Mouse (Mus musculus): ENCODE data around the gene Prkaa1. TPM values are rescaled to one million over a fixed set of nuclear protein-coding genes. Genes with fewer than 3 reads are reported as not detected.
A peak's percentile ranks its signal among the peaks of the same experiment; 100 is the strongest.
"Not testable (repeated sequence)": the region's sequence is repeated elsewhere in the genome, so short reads cannot be mapped to it uniquely, and the experiment has no call there.

Gene Prkaa1
- polyA plus RNA-seq, 1 experiment from 2014 or later, result 14.8 TPM

DNA sequence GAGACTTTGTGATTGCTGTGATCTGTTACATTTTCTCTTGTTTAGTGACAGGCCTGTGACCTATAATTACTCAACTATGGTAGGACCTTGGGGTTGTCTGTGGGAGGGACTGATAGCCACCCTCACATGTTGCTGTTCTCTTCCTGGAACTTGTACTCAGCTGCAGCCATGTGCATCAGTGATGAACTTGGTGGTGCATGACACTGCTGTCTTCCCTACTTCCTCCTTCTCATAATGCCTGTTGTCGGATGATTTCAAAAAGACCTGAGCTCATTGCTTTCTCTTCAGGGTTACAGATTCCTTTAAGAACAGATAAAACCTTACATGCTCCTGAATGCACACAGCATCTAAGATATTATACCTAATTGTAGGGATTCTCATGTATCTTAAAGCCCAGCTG, 44.4 kb downstream of the Prkaa1 start:
- no peak overlapping the region for H3K27ac ChIP-seq

DNA sequence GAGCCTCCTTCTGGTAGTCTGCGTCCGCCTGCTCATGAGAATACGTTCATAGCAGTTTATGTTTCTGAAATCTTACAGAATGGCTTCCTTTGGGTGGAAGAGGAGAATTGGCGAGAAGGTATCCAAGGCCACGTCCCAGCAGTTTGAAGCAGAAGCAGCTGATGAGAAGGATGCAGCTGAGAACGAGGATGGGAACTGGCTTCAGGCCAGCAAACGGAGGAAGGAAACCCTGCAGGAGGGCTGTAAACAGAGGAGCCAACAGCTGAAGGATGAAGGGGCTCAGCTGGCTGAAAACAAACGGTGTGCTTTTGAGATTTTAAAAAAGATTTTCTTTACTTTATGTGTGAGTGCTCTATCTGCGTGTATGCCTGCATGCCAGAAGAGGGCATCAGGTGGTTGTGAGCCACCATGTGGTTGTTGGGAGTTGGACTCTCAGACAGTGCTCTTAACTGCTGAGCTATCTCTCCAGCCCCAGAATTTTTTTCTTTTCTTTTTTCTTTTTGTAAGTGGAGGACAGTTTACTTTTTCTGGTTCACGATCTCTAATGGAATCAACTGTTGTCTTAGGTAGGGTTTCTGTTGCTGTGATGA, 45.9 kb downstream of the Prkaa1 start:
- 78% methylated on average over 10 of the region's 10 CpGs for WGBS

More for the DNA sequence above, 44.4 kb downstream of the Prkaa1 start:
- Histone ChIP-seq H3K4me2 (no peak overlapping the region), H3K9me3 (no peaks in the 10 kb centered on the region), H3K9ac (no peak overlapping the region), H3K4me1 (peaks cover 20% of the 10 kb centered on the region), H3K4me3 (no peak overlapping the region), H3K27me3 (replicated peaks) (no peaks in the 10 kb centered on the region), H3K36me3 (replicated peaks) (0 out of 2 replicates have a peak, but pooled peaks cover 9% of the 10 kb centered on the region)
- ATAC-seq (replicated peaks), result no peak
- 91% methylated on average over 1 of the region's 1 CpGs for WGBS

DNA sequence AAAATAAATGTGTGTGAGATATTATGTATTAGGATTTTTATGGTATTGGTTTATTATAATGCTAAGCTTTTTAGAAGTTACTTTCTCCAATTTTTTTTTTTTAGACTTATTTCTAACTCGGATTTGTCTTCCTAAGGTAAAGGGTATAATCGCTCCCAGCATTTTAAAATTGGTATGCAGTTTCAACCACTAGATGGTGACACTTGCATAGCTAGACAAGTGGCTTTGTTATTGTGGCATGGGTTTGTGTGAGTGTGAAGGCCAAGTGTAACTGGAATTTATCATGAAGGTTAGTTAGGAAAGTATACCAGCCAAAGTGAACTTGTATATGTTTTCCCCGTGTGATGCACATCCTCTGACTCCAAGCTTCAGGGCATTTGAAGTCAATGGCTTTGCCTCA, 50.2 kb downstream of the Prkaa1 start:
- no peaks in the 10 kb centered on the region for H3K9me3 ChIP-seq
- no peak overlapping the region for H3K4me2 ChIP-seq
- WGBS, result 85% methylated on average over 3 of the region's 3 CpGs
- H3K27me3 ChIP-seq (replicated peaks), result no peaks in the 10 kb centered on the region
- 0 out of 2 replicates have a peak, but pooled peaks cover 9% of the 10 kb centered on the region for H3K36me3 ChIP-seq (replicated peaks)
- no peak overlapping the region for H3K4me3 ChIP-seq
- H3K27ac ChIP-seq, result no peak overlapping the region
- no peak overlapping the region for H3K9ac ChIP-seq
- ATAC-seq (replicated peaks), result 0 out of 2 replicates have a peak, but pooled peaks have one; percentile 12
- no peaks in the 10 kb centered on the region for H3K4me1 ChIP-seq

More for the DNA sequence above, 45.9 kb downstream of the Prkaa1 start:
- peaks cover 11% of the 10 kb centered on the region for H3K4me1 ChIP-seq
- no peak overlapping the region for H3K27ac ChIP-seq
- 0 out of 2 replicates have a peak, but pooled peaks cover 9% of the 10 kb centered on the region for H3K36me3 ChIP-seq (replicated peaks)
- no peaks in the 10 kb centered on the region for H3K27me3 ChIP-seq (replicated peaks)
- ATAC-seq (replicated peaks), result no peak
- H3K9me3 ChIP-seq, result no peaks in the 10 kb centered on the region
- no peak overlapping the region for H3K9ac ChIP-seq
- H3K4me3 ChIP-seq, result no peak overlapping the region
- H3K4me2 ChIP-seq, result no peak overlapping the region

DNA sequence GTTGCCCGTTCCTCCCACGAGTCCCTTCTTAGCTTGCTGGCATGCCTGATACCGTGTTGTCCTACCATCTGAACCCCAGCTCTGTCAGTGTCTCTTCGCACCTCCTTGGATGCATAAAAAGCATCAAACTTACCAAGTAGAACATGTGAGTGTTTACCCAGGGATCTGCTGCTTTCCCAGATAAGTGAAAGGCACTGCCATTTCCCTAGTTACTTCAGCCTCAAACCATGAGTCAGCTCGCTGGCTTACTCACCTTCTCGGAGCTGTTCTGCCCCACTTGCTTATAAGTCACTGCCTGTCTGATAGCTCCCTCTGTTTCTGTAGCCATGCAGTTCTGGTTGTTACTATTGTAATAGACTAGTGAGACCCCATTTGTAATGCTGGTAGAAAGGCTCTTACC, 50.8 kb downstream of the Prkaa1 start:
- H3K4me1 ChIP-seq, result no peaks in the 10 kb centered on the region
- no peak overlapping the region for H3K4me3 ChIP-seq
- H3K36me3 ChIP-seq (replicated peaks), result 0 out of 2 replicates have a peak, but pooled peaks cover 9% of the 10 kb centered on the region
- no peaks in the 10 kb centered on the region for H3K9me3 ChIP-seq
- whole genome bisulfite sequencing, result 92% methylated on average over 6 of the region's 6 CpGs
- H3K4me2 ChIP-seq, result no peak overlapping the region
- H3K9ac ChIP-seq, result no peak overlapping the region
- H3K27ac ChIP-seq, result no peak overlapping the region
- no peak for ATAC-seq (replicated peaks)
- no peaks in the 10 kb centered on the region for H3K27me3 ChIP-seq (replicated peaks)

DNA sequence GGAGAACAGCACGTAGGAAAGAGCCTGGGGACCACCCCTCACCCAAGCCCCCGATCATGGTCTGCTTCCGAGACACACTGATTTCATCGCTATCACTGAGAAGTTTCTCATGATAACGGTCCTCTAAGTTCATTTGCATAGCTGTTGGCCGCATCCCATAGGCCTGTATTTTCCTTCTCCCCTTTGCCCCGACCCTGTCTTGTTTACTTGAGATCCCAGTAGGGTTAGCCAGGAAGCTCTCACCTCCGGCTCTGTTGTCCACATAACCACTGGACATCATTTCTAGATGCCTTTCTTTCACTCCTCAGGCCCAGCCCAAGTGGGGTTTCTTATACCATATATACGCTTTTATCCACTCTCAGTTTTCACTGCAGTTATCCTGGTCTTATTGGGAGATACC, 51.3 kb downstream of the Prkaa1 start:
- Histone ChIP-seq H3K9me3 (no peaks in the 10 kb centered on the region), H3K27ac (no peak overlapping the region), H3K4me2 (no peak overlapping the region), H3K27me3 (replicated peaks) (no peaks in the 10 kb centered on the region), H3K9ac (no peak overlapping the region), H3K4me3 (no peak overlapping the region), H3K36me3 (replicated peaks) (0 out of 2 replicates have a peak, but pooled peaks cover 9% of the 10 kb centered on the region), H3K4me1 (no peaks in the 10 kb centered on the region)
- 93% methylated on average over 9 of the region's 9 CpGs for WGBS
- no peak for ATAC-seq (replicated peaks)

DNA sequence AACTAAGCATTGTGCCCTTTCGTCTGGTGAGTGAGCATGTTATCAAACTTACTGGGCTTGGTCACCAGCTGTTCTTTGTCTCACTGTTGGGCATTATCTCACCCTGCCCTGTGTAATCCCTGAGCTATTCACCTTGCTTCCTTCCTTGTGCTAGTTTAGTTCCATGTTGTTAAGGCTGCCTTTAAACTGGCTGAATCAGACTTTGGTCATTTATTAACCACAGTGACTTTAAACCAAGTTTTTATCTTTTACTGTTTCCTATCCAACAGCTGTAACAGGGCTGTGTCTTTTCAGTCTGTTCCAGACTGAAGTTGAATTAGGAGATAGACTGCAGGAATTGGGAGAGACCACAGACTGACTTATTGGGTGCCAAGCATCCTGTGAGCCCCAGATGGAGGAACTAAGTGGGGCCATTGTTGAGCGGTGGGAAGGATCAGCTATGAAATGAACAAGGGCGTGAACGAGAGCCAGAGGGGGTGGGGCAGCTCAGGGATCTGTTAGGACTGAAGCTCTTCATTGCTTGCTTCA, 52.4 kb downstream of the Prkaa1 start:
- ATAC-seq (replicated peaks), result no peak
- Histone ChIP-seq H3K4me3 (no peak overlapping the region), H3K36me3 (replicated peaks) (0 out of 2 replicates have a peak, but pooled peaks cover 1% of the 10 kb centered on the region), H3K4me1 (no peaks in the 10 kb centered on the region), H3K9me3 (no peaks in the 10 kb centered on the region), H3K4me2 (no peak overlapping the region), H3K9ac (no peak overlapping the region), H3K27ac (no peak overlapping the region), H3K27me3 (replicated peaks) (no peaks in the 10 kb centered on the region)
- 69% methylated on average over 4 of the region's 4 CpGs for WGBS

DNA sequence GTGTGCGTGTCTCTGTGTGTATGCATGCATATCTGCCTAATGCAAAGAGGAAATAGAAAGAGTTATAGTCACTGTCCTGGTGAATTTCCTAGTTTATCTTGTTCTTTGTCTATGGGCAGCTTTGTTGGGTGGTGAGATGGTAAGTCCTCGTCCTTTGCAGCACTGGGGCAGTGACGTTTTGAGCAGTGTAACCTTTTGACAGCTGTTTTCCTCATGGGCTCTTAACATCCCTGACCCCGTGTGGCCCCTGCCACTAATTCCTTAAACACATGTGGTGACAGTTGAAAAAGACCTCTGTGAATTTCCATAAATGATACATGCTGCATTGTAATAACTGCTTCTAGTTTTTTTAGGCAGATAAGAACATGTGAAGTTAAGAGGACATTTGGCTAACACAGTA, 53.0 kb downstream of the Prkaa1 start:
- WGBS, result 79% methylated on average over 4 of the region's 4 CpGs
- H3K4me1 ChIP-seq, result no peaks in the 10 kb centered on the region
- H3K4me2 ChIP-seq, result no peak overlapping the region
- H3K9me3 ChIP-seq, result no peaks in the 10 kb centered on the region
- H3K27me3 ChIP-seq (replicated peaks), result no peaks in the 10 kb centered on the region
- no peak overlapping the region for H3K9ac ChIP-seq
- no peak for ATAC-seq (replicated peaks)
- H3K27ac ChIP-seq, result no peak overlapping the region
- no peak overlapping the region for H3K4me3 ChIP-seq
- H3K36me3 ChIP-seq (replicated peaks), result no peaks in the 10 kb centered on the region

DNA sequence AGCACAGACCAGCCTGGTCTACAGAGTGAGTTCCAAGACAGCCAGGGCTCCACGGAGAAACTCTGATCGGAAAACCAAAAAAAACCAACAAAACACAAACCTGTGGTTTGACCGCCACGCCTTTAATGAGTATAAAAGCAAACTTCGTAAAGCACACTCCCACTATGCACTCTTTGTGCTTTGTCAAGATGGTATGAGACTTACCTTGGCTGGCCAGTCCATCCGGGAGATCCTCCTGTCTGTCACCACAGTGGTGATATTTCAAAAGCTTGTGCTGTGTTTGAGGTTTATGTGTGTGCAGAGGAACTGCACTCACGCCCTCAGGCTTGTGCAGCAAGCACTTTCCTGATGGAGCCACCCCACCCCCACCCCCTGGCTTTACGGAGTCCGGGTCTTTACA, 61.6 kb downstream of the Prkaa1 start:
- no peak overlapping the region for H3K4me3 ChIP-seq
- no peaks in the 10 kb centered on the region for H3K36me3 ChIP-seq (replicated peaks)
- 92% methylated on average over 9 of the region's 9 CpGs for WGBS

DNA sequence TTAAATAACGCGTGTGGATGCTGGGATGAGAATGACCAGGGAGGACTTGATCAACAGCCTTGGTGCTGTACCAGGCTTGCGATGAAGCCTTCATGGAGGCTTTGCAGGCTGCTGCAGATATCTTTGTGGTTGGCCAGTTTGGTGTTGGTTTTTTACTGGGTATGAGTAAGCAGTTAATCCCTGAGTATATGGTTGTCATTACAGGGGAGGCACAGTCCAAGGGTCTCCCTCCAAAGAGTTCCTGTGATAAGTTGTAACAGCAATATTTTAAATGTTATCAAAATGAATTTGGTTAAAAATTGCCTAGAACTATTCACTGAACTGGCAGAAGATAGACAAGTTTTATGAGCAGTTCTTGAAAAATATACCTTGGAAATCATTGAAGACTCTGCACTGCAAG, 65.5 kb downstream of the Prkaa1 start:
- Histone ChIP-seq H3K9ac (no peak overlapping the region), H3K4me3 (no peak overlapping the region), H3K36me3 (replicated peaks) (no peaks in the 10 kb centered on the region), H3K27me3 (replicated peaks) (no peaks in the 10 kb centered on the region), H3K9me3 (no peaks in the 10 kb centered on the region), H3K4me1 (no peaks in the 10 kb centered on the region), H3K27ac (no peak overlapping the region), H3K4me2 (no peak overlapping the region)
- ATAC-seq (replicated peaks), result no peak
- 93% methylated on average over 3 of the region's 3 CpGs for WGBS

More for the DNA sequence above, 61.6 kb downstream of the Prkaa1 start:
- Histone ChIP-seq H3K27me3 (replicated peaks) (no peaks in the 10 kb centered on the region), H3K4me2 (no peak overlapping the region), H3K27ac (no peak overlapping the region), H3K4me1 (no peaks in the 10 kb centered on the region), H3K9ac (no peak overlapping the region), H3K9me3 (no peaks in the 10 kb centered on the region)
- ATAC-seq (replicated peaks), result no peak

DNA sequence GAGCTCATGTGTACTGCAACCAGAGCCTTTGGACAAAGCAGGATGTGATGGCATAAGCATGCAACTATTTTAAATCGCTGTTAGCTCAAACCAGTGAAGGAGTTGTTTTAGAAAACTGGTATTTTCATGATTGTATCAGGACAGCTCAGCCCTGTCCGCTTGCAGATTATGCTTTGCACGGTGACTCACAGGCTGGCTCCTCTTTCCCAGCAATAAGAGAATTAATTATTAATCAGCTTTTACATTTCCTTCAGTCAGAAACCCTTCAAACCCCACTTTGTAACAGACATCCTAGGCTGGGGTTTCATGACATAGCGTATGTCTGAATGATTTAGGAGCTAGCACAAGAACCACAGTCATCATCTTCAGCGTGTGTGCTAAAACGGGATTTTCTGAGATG, 76.8 kb downstream of the Prkaa1 start:
- WGBS, result 85% methylated on average over 6 of the region's 6 CpGs
- ATAC-seq (replicated peaks), result 0 out of 2 replicates have a peak, but pooled peaks have one; percentile 14
- no peaks in the 10 kb centered on the region for H3K4me1 ChIP-seq
- no peak overlapping the region for H3K9ac ChIP-seq
- H3K9me3 ChIP-seq, result no peaks in the 10 kb centered on the region
- no peak overlapping the region for H3K4me3 ChIP-seq
- no peak overlapping the region for H3K27ac ChIP-seq
- no peak overlapping the region for H3K4me2 ChIP-seq
- no peaks in the 10 kb centered on the region for H3K27me3 ChIP-seq (replicated peaks)
- H3K36me3 ChIP-seq (replicated peaks), result no peaks in the 10 kb centered on the region

DNA sequence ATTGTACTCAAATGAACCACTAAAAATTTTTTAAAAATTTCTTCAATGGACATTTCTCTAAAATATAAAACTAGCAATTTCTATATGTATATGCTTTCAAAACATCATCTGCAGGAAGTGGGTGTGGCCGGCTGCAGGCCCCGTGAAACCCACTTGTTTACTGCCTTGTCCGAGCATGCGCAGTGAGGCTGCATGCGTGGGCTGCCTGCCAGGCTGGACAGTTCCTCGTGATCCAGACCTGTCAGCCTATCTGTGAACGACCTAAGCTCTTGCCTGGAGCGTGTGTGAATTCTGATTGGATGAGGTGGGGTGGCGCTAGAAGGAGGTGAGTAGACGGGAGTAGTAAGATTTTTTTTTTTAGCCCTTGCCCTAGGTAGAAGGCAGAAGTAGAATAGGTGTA, 87.1 kb downstream of the Prkaa1 start:
- not testable (repeated sequence) for H3K27ac ChIP-seq; H3K27me3 ChIP-seq (replicated peaks); H3K4me1 ChIP-seq; H3K36me3 ChIP-seq (replicated peaks); ATAC-seq (replicated peaks); H3K4me2 ChIP-seq; H3K9me3 ChIP-seq; H3K9ac ChIP-seq; H3K4me3 ChIP-seq
- 87% methylated on average over 10 of the region's 10 CpGs for WGBS
